Mouse (Mus musculus) gastrocnemius, postnatal 25 days (tissue): ENCODE results near the gene Pced1b. TPM values are rescaled to one million over a fixed set of nuclear protein-coding genes. Genes with fewer than 3 reads are reported as not detected.

ENCODE experiments used
- total RNA-seq, 2 experiments: library from RNA; stranded (reverse); gene quantifications; 1 replicate in 1 of 2; 2 replicates in 1 of 2; pipeline ENCODE4 v1.2.3; 2021

The Pced1b gene
- total RNA-seq, 2 experiments from 2014 or later, result 0.87 to 1.2 TPM

Other genes starting within 250 kb of the Pced1b start
- gene Slc38a4, start 191.2 kb upstream of the Pced1b start, total RNA-seq, result 100 to 1,000 TPM in 1 of 2 experiments, 10 to 100 TPM in 1; 95.2 to 190 TPM
- 1 to 10 TPM; 1.5 to 3.2 TPM for gene Amigo2, start 180 bp downstream of the Pced1b start, total RNA-seq